Mouse (Mus musculus) hindbrain, embryonic 16.5 days (tissue): ENCODE data around the gene Ddb2. TPM values are rescaled to one million over a fixed set of nuclear protein-coding genes. Genes with fewer than 3 reads are reported as not detected.

ENCODE experiments used
- ATAC-seq: fragments of 200-750 bp; cut with Nextera tagmentation; 2 replicates; pipeline ENCODE4 v1.8.0; 2017; ENCODE audit warnings: moderate TSS enrichment, moderate library complexity
- H3K27ac ChIP-seq: fragments of 300-500 bp; sonication (generic); 2 replicates; pipeline ENCODE4 v1.5.1; 2014; ENCODE audit warnings: low read depth, mild to moderate bottlenecking, control low read depth, low read length, moderate library complexity
- H3K27me3 ChIP-seq: fragments of 300-500 bp; sonication (generic); replicated peaks from 2 replicates; pipeline ENCODE4 v1.6.1; 2014; ENCODE audit warnings: low read length; ENCODE audit not compliant: control insufficient read depth, insufficient read depth
- H3K36me3 ChIP-seq: fragments of 300-500 bp; sonication (generic); 2 replicates; pipeline ENCODE4 v1.6.1; 2014; ENCODE audit warnings: mild to moderate bottlenecking, low read length, moderate library complexity, mixed read lengths; ENCODE audit not compliant: control insufficient read depth, insufficient read depth
- H3K4me1 ChIP-seq: fragments of 300-500 bp; sonication (generic); 2 replicates; pipeline ENCODE4 v1.6.1; 2014; ENCODE audit warnings: low read depth, low read length; ENCODE audit not compliant: control insufficient read depth, insufficient read depth
- H3K4me2 ChIP-seq: fragments of 300-500 bp; sonication (generic); 2 replicates; pipeline ENCODE4 v1.6.1; 2014; ENCODE audit warnings: mild to moderate bottlenecking, low read length, control low read depth, moderate library complexity
- H3K4me3 ChIP-seq: fragments of 300-500 bp; sonication (generic); 2 replicates; pipeline ENCODE4 v1.5.1; 2014; ENCODE audit warnings: mild to moderate bottlenecking, low read length, control low read depth, moderate library complexity
- H3K9ac ChIP-seq: fragments of 300-500 bp; sonication (generic); 2 replicates; pipeline ENCODE4 v1.6.1; 2014; ENCODE audit warnings: low read depth, mild to moderate bottlenecking, control low read depth, low read length, moderate library complexity
- H3K9me3 ChIP-seq: fragments of 300-500 bp; sonication (generic); 2 replicates; pipeline ENCODE4 v1.6.1; 2014; ENCODE audit warnings: mild to moderate bottlenecking, low read length, moderate library complexity; ENCODE audit not compliant: control insufficient read depth
- WGBS: fragments of 180-500 bp; shearing (Covaris S2); extraction: QIAGEN DNeasy Blood & Tissue Kit; methylation state at CpG from one replicate; pipeline ENCODE4 v1.1.7; 2014; 5-methylcytosine and 5-hydroxymethylcytosine counted together
- polyA plus RNA-seq: library from polyadenylated mRNA; unstranded; fragments of >200 nt; fragmentation: Nextera tagmentation; extraction: Ambion mirVana; gene quantifications from 2 replicates; pipeline ENCODE4 v1.2.1, GENCODE M21; 2015

The Ddb2 gene
- 16.1 and 17.4 TPM in 2 replicates for polyA plus RNA-seq

DNA sequence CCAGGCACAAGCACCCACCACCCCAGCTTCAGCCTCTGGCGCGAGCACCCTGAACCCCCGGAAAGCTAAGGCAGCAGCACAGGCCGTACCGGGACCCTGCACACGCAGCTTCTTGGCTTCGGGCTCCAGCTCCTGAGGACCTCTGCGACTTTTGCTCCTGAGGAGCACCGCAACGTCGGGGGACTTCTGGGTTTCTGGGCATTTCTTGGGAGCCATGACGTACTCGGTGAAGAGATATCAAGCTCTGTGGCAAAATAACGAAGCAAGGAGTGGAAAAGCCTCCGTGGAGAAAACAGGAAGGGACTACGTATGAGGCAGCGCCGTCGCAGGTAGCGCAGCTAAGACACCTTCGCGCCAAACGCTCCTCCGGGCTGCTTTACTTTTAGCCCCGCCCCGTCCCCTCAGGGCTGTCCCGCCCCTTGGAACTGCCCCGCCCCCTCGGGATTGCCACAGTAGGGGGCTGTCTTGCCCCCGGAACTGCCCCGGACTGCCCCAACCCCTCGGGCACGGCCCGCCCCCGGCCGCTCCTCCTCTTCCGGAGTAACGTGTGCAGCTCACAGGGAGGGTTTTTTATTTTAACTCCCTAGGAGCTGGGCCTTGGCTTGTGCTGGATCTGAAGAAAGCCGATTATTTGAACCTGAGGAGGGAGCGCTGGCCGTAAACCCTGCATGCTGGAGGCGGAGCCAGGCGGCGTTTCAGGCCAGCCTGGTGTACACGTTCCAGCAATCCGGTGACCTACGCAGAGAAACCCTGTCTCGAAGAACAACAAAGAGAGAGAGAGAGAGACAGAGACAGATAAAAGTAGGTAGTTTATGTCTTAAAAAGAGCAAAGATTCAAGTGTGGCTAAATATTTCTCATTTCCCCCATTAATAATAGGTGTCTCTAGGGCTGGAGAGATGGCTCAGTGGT is at the start of gene Ddb2:
Gene Ddb2, minus strand, starts transcription at position 382 of the 910 bp plus-strand sequence.
- H3K9me3 ChIP-seq, result no peaks in the 10 kb centered on the region
- peak within 1 kb of the TSS; percentile 73 for H3K9ac ChIP-seq
- peaks cover 4% of the 10 kb centered on the region for H3K4me1 ChIP-seq
- H3K36me3 ChIP-seq, result no peaks in the 10 kb centered on the region
- peak; percentile 99 for ATAC-seq
- peak within 1 kb of the TSS; percentile 73 for H3K4me3 ChIP-seq
- H3K4me2 ChIP-seq, result peak within 1 kb of the TSS; percentile 72
- under 1% methylated on average over 48 of the region's 48 CpGs for WGBS
- H3K27ac ChIP-seq, result peak within 1 kb of the TSS; percentile 84
- H3K27me3 ChIP-seq, result no peaks in the 10 kb centered on the region

- no peak overlapping the region for H3K27ac ChIP-seq
- ATAC-seq, result peak; percentile 7; the same call in 1 of the 2 replicates
- 12% methylated on average over 7 of the region's 7 CpGs for WGBS
Measured at GRCm38 (mm10) chr2:91285885-91286505, 49.2 kb upstream of the Ddb2 start.

GRCm38 (mm10) chr2:91284375-91285199 is 47.8 kb upstream of the Ddb2 start:
- ATAC-seq, result peak; percentile 62

More at GRCm38 (mm10) chr2:91285885-91286505, 49.2 kb upstream of the Ddb2 start:
- no peak overlapping the region for H3K4me3 ChIP-seq
- H3K27me3 ChIP-seq, result no peaks in the 10 kb centered on the region
- no peak overlapping the region for H3K9ac ChIP-seq
- no peaks in the 10 kb centered on the region for H3K9me3 ChIP-seq
- H3K4me2 ChIP-seq, result no peak overlapping the region
- H3K36me3 ChIP-seq, result no peaks in the 10 kb centered on the region; the same call in 1 of the 2 replicates
- H3K4me1 ChIP-seq, result peaks cover 2% of the 10 kb centered on the region; the same call in 1 of the 2 replicates

DNA sequence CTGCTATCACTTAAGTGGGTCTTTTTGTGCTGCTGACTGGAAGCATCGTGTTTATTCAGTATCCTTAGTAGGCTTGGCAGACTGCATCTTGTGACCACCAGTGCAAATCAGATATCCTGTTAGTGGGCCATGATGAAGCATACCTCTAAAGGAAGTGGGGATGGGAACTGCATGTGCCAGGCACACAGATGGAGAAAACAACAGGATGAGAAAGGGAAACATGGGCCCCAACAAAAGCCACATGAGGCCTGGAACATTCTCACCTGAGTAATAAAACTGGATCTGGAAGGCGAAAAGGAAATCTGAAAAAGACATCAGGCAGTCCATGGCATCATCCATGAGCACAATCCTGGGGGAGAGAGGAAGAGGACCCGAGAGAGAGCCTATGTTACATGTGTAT is 47.2 kb upstream of the Ddb2 start:
- no peaks in the 10 kb centered on the region for H3K9me3 ChIP-seq
- no peak overlapping the region for H3K9ac ChIP-seq
- 82% methylated on average over 3 of the region's 3 CpGs for WGBS
- H3K27ac ChIP-seq, result no peak overlapping the region
- no peaks in the 10 kb centered on the region for H3K27me3 ChIP-seq
- H3K4me2 ChIP-seq, result no peak overlapping the region
- no peak for ATAC-seq
- H3K4me3 ChIP-seq, result no peak overlapping the region
- H3K36me3 ChIP-seq, result no peaks in the 10 kb centered on the region; the same call in 1 of the 2 replicates
- H3K4me1 ChIP-seq, result no peaks in the 10 kb centered on the region; the same call in 1 of the 2 replicates

More at GRCm38 (mm10) chr2:91284375-91285199, 47.8 kb upstream of the Ddb2 start:
- Histone ChIP-seq H3K27me3 (no peaks in the 10 kb centered on the region), H3K4me2 (no peak overlapping the region), H3K9ac (no peak overlapping the region; the same call in 1 of the 2 replicates), H3K4me1 (no peaks in the 10 kb centered on the region; the same call in 1 of the 2 replicates), H3K9me3 (no peaks in the 10 kb centered on the region), H3K36me3 (no peaks in the 10 kb centered on the region; the same call in 1 of the 2 replicates), H3K4me3 (no peak overlapping the region), H3K27ac (0 out of 2 replicates have a peak overlapping the region, but pooled peaks have one; percentile 35)
- 45% methylated on average over 13 of the region's 13 CpGs for WGBS

- H3K36me3 ChIP-seq, result peaks cover 7% of the 10 kb centered on the region
- ATAC-seq, result no peak
- no peak overlapping the region for H3K9ac ChIP-seq
- H3K9me3 ChIP-seq, result no peaks in the 10 kb centered on the region
- H3K4me3 ChIP-seq, result no peak overlapping the region
- H3K27me3 ChIP-seq, result no peaks in the 10 kb centered on the region
- no peak overlapping the region for H3K4me2 ChIP-seq
- H3K4me1 ChIP-seq, result no peaks in the 10 kb centered on the region; the same call in 1 of the 2 replicates
- H3K27ac ChIP-seq, result no peak overlapping the region
- 59% methylated on average over 5 of the region's 5 CpGs for WGBS
Measured at GRCm38 (mm10) chr2:91281366-91281765, 44.6 kb upstream of the Ddb2 start.

- Histone ChIP-seq H3K4me2 (no peak overlapping the region), H3K4me1 (no peaks in the 10 kb centered on the region), H3K9me3 (no peaks in the 10 kb centered on the region), H3K27me3 (no peaks in the 10 kb centered on the region), H3K27ac (no peak overlapping the region), H3K36me3 (peaks cover 21% of the 10 kb centered on the region), H3K9ac (no peak overlapping the region), H3K4me3 (no peak overlapping the region)
- 81% methylated on average over 2 of the region's 2 CpGs for WGBS
- ATAC-seq, result 0 out of 2 replicates have a peak, but pooled peaks have one; percentile 22
Measured at GRCm38 (mm10) chr2:91279372-91279755, 42.6 kb upstream of the Ddb2 start.

DNA sequence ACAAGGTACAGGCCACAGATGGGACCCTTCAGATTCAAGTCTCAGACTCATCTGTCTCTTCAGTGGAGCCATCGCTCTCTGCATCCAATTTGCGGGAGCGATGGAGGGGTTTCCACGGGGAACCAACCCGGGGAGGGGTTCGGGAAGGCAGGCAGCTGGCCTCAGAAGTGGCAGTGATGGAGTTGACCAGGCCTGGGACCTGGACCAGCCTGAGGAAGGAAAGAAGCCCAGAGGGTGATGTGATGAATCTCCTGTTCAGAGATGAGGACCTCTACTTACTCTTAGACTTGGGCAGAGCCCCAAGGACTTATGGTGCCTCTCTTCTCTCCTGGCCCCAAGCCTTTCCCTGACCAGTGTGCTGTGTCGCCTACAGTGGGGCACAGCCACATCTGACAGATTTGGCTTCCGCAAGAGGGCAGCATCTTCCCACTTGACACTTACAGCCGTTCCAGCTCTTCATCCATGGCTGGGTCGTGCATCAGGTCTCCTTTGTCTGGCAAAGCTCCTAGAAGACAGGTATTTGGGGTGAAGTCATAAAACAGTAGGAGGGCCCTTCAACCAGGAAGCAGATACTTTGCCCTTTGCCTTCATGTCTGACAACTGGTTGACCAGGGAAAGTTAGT is 42.1 kb upstream of the Ddb2 start:
- no peak overlapping the region for H3K4me2 ChIP-seq
- no peak overlapping the region for H3K4me3 ChIP-seq
- H3K9ac ChIP-seq, result peak overlapping the region; percentile 22; the same call in 1 of the 2 replicates
- 33% methylated on average over 10 of the region's 10 CpGs for WGBS
- no peaks in the 10 kb centered on the region for H3K9me3 ChIP-seq
- no peaks in the 10 kb centered on the region for H3K4me1 ChIP-seq
- peak; percentile 78 for ATAC-seq
- H3K36me3 ChIP-seq, result peaks cover 26% of the 10 kb centered on the region
- no peaks in the 10 kb centered on the region for H3K27me3 ChIP-seq
- peak overlapping the region; percentile 34 for H3K27ac ChIP-seq

DNA sequence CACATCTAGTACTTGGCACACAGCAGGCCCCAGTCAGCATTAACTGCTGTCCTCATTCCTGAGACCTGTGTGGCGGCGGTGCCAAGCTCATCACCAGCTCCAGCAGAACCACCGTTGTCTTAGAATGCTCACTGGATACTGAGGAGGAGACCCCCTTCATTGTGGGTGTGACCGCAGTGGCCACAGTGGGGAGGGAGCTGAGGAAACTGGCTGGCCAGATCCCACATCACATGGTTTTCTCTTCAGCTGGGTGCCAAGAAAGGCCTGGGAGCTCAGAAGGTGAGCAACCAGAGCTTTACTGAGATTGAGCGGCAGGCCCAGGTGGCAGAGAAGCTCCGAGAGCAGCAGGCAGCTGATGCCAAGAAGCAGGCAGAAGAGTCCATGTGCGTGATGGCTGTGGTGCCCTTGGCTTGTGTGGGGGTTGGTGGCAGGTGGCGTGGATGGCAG is 32.9 kb upstream of the Ddb2 start:
- Histone ChIP-seq H3K4me3 (no peak overlapping the region), H3K9ac (no peak overlapping the region), H3K9me3 (no peaks in the 10 kb centered on the region), H3K27ac (no peak overlapping the region), H3K4me2 (no peak overlapping the region), H3K4me1 (peaks cover 9% of the 10 kb centered on the region), H3K36me3 (peaks cover 42% of the 10 kb centered on the region), H3K27me3 (no peaks in the 10 kb centered on the region)
- no peak for ATAC-seq
- WGBS, result 85% methylated on average over 8 of the region's 8 CpGs
